Mouse (Mus musculus): ENCODE results near the gene Prex1.

Gene Prex1

GRCm38 (mm10) chr2:166726891-166727290 lies 13.3 kb upstream of the Prex1 start:
- DNase-seq (ENCODE audit: low spot score in 2 of 2), result peak; percentile 40

- no peak for DNase-seq (ENCODE audit: low spot score in 2 of 2)
Observed at GRCm38 (mm10) chr2:166720416-166720815, 6.8 kb upstream of the Prex1 start.

- DNase-seq (ENCODE audit: low spot score in 2 of 2), result no peak
Observed at GRCm38 (mm10) chr2:166719930-166720305, 6.3 kb upstream of the Prex1 start.

GRCm38 (mm10) chr2:166719301-166719929 lies 5.8 kb upstream of the Prex1 start:
- DNase-seq (ENCODE audit: low spot score in 2 of 2), result no peak

- DNase-seq (ENCODE audit: low spot score in 2 of 2), result no peak
Observed at GRCm38 (mm10) chr2:166716067-166716466, 2.4 kb upstream of the Prex1 start.

GRCm38 (mm10) chr2:166714427-166714699 lies 731 bp upstream of the Prex1 start:
- no peak for DNase-seq (ENCODE audit: low spot score in 2 of 2)

- DNase-seq (ENCODE audit: low spot score in 2 of 2), result peak; percentile 64 to 75
Observed at GRCm38 (mm10) chr2:166712801-166713689, 587 bp downstream of the Prex1 start.

- no peak for DNase-seq (ENCODE audit: low spot score in 2 of 2)
Observed at GRCm38 (mm10) chr2:166712310-166712709, 1.3 kb downstream of the Prex1 start.

GRCm38 (mm10) chr2:166711681-166712132 lies 1.9 kb downstream of the Prex1 start:
- no peak for DNase-seq (ENCODE audit: low spot score in 2 of 2)

GRCm38 (mm10) chr2:166709883-166710282 lies 3.7 kb downstream of the Prex1 start:
- no peak for DNase-seq (ENCODE audit: low spot score in 2 of 2)

- no peak for DNase-seq (ENCODE audit: low spot score in 2 of 2)
Observed at GRCm38 (mm10) chr2:166708304-166708703, 5.3 kb downstream of the Prex1 start.

GRCm38 (mm10) chr2:166706526-166706925 lies 7.1 kb downstream of the Prex1 start:
- no peak for DNase-seq (ENCODE audit: low spot score in 2 of 2)

GRCm38 (mm10) chr2:166703491-166703890 lies 10.1 kb downstream of the Prex1 start:
- no peak for DNase-seq (ENCODE audit: low spot score in 2 of 2)

GRCm38 (mm10) chr2:166702113-166702445 lies 11.6 kb downstream of the Prex1 start:
- DNase-seq (ENCODE audit: low spot score in 2 of 2), result no peak

- no peak for DNase-seq (ENCODE audit: low spot score in 2 of 2)
Observed at GRCm38 (mm10) chr2:166701248-166702112, 12.2 kb downstream of the Prex1 start.

GRCm38 (mm10) chr2:166700732-166701131 lies 12.9 kb downstream of the Prex1 start:
- DNase-seq (ENCODE audit: low spot score in 2 of 2), result peak; percentile 77 to 78

- DNase-seq (ENCODE audit: low spot score in 2 of 2), result no peak
Observed at GRCm38 (mm10) chr2:166700116-166700515, 13.5 kb downstream of the Prex1 start.

- no peak for DNase-seq (ENCODE audit: low spot score in 2 of 2)
Observed at GRCm38 (mm10) chr2:166699552-166699951, 14.1 kb downstream of the Prex1 start.

GRCm38 (mm10) chr2:166694616-166695015 lies 19.0 kb downstream of the Prex1 start:
- no peak for DNase-seq (ENCODE audit: low spot score in 2 of 2)

- no peak for DNase-seq (ENCODE audit: low spot score in 2 of 2)
Observed at GRCm38 (mm10) chr2:166693394-166693793, 20.2 kb downstream of the Prex1 start.

- peak; percentile 27 to 52 for DNase-seq (ENCODE audit: low spot score in 2 of 2)
Observed at GRCm38 (mm10) chr2:166691602-166692509, 21.8 kb downstream of the Prex1 start.

Data from right cerebral cortex, adult 2 months (tissue).